Mouse (Mus musculus) heart, postnatal 25 days (tissue): ENCODE data around the gene Zfp219. TPM values are rescaled to one million over a fixed set of nuclear protein-coding genes. Genes with fewer than 3 reads are reported as not detected.
A peak's percentile ranks its signal among the peaks of the same experiment; 100 is the strongest.

Source experiments
- DNase-seq: peaks from one replicate; pipeline ENCODE4 v3.0.0; 2022; ENCODE audit warnings: low spot score
- intact Hi-C: fragments of 180-260 bp; cut with DNase I; formaldehyde crosslinking; loops from one replicate; pipeline ENCODE4 v1.15.1; 2025
- total RNA-seq, 2 experiments: library from RNA; stranded (reverse); gene quantifications; 2 replicates each; pipeline ENCODE4 v1.2.3; 2021

Gene Zfp219
- total RNA-seq, 2 experiments from 2014 or later: 24.8 to 29.0 TPM

- peak; percentile 94 for DNase-seq
- intact Hi-C loops: loop anchor here (5.0 kb wide), 1 partner anchor 83 kb away; the partner anchor contains the start of gene Hnrnpc
Observed at GRCm38 (mm10) chr14:52019590-52020340, 768 bp downstream of the Zfp219 start.

- no peak for DNase-seq
- intact Hi-C loops: no loop called here
Observed at GRCm38 (mm10) chr14:52019051-52019589, 1.4 kb downstream of the Zfp219 start.

GRCm38 (mm10) chr14:52018248-52019050 is 2.1 kb downstream of the Zfp219 start:
- intact Hi-C loops: no loop called here
- no peak for DNase-seq

GRCm38 (mm10) chr14:52017662-52018061 is 2.9 kb downstream of the Zfp219 start:
- intact Hi-C loops: no loop called here
- DNase-seq: no peak

GRCm38 (mm10) chr14:52016625-52017405 is 3.7 kb downstream of the Zfp219 start:
- intact Hi-C loops: no loop called here
- no peak for DNase-seq

- intact Hi-C loops: no loop called here
- no peak for DNase-seq
Observed at GRCm38 (mm10) chr14:52015445-52016100, 5.0 kb downstream of the Zfp219 start, which contains the start of gene Tmem253. TSS of gene Tmem253 (plus strand) at chr14:52015658.

GRCm38 (mm10) chr14:52014761-52015311 is 5.7 kb downstream of the Zfp219 start:
- intact Hi-C loops: no loop called here
- no peak for DNase-seq

- intact Hi-C loops: no loop called here
- DNase-seq: no peak
Observed at GRCm38 (mm10) chr14:52014271-52014760, 6.2 kb downstream of the Zfp219 start.

- intact Hi-C loops: no loop called here
- DNase-seq: no peak
Observed at GRCm38 (mm10) chr14:52013771-52014219, 6.7 kb downstream of the Zfp219 start.

- intact Hi-C loops: no loop called here
- no peak for DNase-seq
Observed at GRCm38 (mm10) chr14:52013021-52013610, 7.4 kb downstream of the Zfp219 start.

- DNase-seq: no peak
- intact Hi-C loops: no loop called here
Observed at GRCm38 (mm10) chr14:52012553-52012952, 8.0 kb downstream of the Zfp219 start.

- intact Hi-C loops: no loop called here
- DNase-seq: no peak
Observed at GRCm38 (mm10) chr14:52012085-52012484, 8.4 kb downstream of the Zfp219 start.

GRCm38 (mm10) chr14:52011683-52012082 is 8.8 kb downstream of the Zfp219 start:
- intact Hi-C loops: no loop called here
- DNase-seq: no peak

GRCm38 (mm10) chr14:52010446-52011111 is 10.0 kb downstream of the Zfp219 start:
- no peak for DNase-seq

GRCm38 (mm10) chr14:52009841-52010240 is 10.7 kb downstream of the Zfp219 start:
- DNase-seq: no peak
- intact Hi-C loops: loop anchor here (2.0 to 5.0 kb wide), 3 partner anchors 13 to 107 kb away; no protein-coding TSS in a partner anchor

More at GRCm38 (mm10) chr14:52010446-52011111, 10.0 kb downstream of the Zfp219 start:
- intact Hi-C loops: no loop called here

- no peak for DNase-seq
- intact Hi-C loops: loop anchor here (2.0 to 5.0 kb wide), 3 partner anchors 13 to 107 kb away; no protein-coding TSS in a partner anchor
Observed at GRCm38 (mm10) chr14:52009361-52009760, 11.2 kb downstream of the Zfp219 start.

- intact Hi-C loops: loop anchor here (2.0 to 5.0 kb wide), 3 partner anchors 14 to 106 kb away; no protein-coding TSS in a partner anchor
- peak; percentile 74 for DNase-seq
Observed at GRCm38 (mm10) chr14:52008321-52009203, 12.0 kb downstream of the Zfp219 start.
